Mouse (Mus musculus) midbrain, embryonic 14.5 days (tissue): Measurements from ENCODE around the gene Zkscan5. TPM values are rescaled to one million over a fixed set of nuclear protein-coding genes. Genes with fewer than 3 reads are reported as not detected.
A peak's percentile ranks its signal among the peaks of the same experiment; 100 is the strongest.

ENCODE experiments used
- ATAC-seq: fragments of 200-750 bp; cut with Nextera tagmentation; 2 replicates; pipeline ENCODE4 v1.8.0; 2017; ENCODE audit warnings: moderate number of reproducible peaks, moderate library complexity; ENCODE audit not compliant: low FRiP score, low TSS enrichment
- DNase-seq: peaks from one replicate; pipeline ENCODE4 v3.0.0-alpha.2; 2015
- H3K27ac ChIP-seq: fragments of 300-500 bp; sonication (generic); replicated peaks from 2 replicates; pipeline ENCODE4 v1.5.1; 2014; ENCODE audit warnings: mild to moderate bottlenecking, low read depth, low read length, moderate library complexity
- H3K27me3 ChIP-seq: fragments of 300-500 bp; sonication (generic); 2 replicates; pipeline ENCODE4 v1.6.1; 2014; ENCODE audit warnings: low read length, control low read depth, mixed read lengths; ENCODE audit not compliant: control insufficient read depth, insufficient read depth
- H3K36me3 ChIP-seq: fragments of 300-500 bp; sonication (generic); 2 replicates; pipeline ENCODE4 v1.6.1; 2014; ENCODE audit warnings: low read length, control low read depth; ENCODE audit not compliant: control insufficient read depth, insufficient read depth
- H3K4me1 ChIP-seq: fragments of 300-500 bp; sonication (generic); 2 replicates; pipeline ENCODE4 v1.6.1; 2014; ENCODE audit warnings: mild to moderate bottlenecking, antibody characterized with exemption, low read length, control low read depth; ENCODE audit not compliant: control insufficient read depth, insufficient read depth
- H3K4me2 ChIP-seq: fragments of 300-500 bp; sonication (generic); 2 replicates; pipeline ENCODE4 v1.6.1; 2014; ENCODE audit warnings: mild to moderate bottlenecking, low read length, moderate library complexity
- H3K4me3 ChIP-seq: fragments of 300-500 bp; sonication (generic); replicated peaks from 2 replicates; pipeline ENCODE4 v1.5.1; 2014; ENCODE audit warnings: low read depth, low read length
- H3K9ac ChIP-seq: fragments of 300-500 bp; sonication (generic); replicated peaks from 2 replicates; pipeline ENCODE4 v1.6.1; 2014; ENCODE audit warnings: mild to moderate bottlenecking, low read length, moderate library complexity
- H3K9me3 ChIP-seq: fragments of 300-500 bp; sonication (generic); 2 replicates; pipeline ENCODE4 v1.6.1; 2016; ENCODE audit warnings: low read length, control low read depth, mixed read lengths; ENCODE audit not compliant: control insufficient read depth
- WGBS: fragments of 180-500 bp; shearing (Covaris S2); extraction: QIAGEN DNeasy Blood & Tissue Kit; methylation state at CpG from one replicate; pipeline ENCODE4 v1.1.7; 2014; 5-methylcytosine and 5-hydroxymethylcytosine counted together
- polyA plus RNA-seq: library from polyadenylated mRNA; unstranded; fragments of >200 nt; fragmentation: Nextera tagmentation; extraction: Ambion mirVana; gene quantifications from 2 replicates; pipeline ENCODE4 v1.2.1, GENCODE M21; 2014

Zkscan5 gene
- polyA plus RNA-seq, 1 experiment from 2014 or later: 17.9 TPM

- no peak for ATAC-seq
- no peak overlapping the region for H3K4me2 ChIP-seq
- DNase-seq: peak; percentile 54
- peaks cover 60% of the 10 kb centered on the region for H3K36me3 ChIP-seq
- H3K4me1 ChIP-seq: peaks cover 5% of the 10 kb centered on the region
- H3K27me3 ChIP-seq: no peaks in the 10 kb centered on the region
- no peak overlapping the region for H3K9ac ChIP-seq
- no peaks in the 10 kb centered on the region for H3K9me3 ChIP-seq
- H3K4me3 ChIP-seq: no peak overlapping the region
- H3K27ac ChIP-seq: no peak overlapping the region
Measured at GRCm38 (mm10) chr5:145234636-145235035, 30.3 kb downstream of the Zkscan5 start.

GRCm38 (mm10) chr5:145249520-145249919 lies 45.2 kb downstream of the Zkscan5 start:
- Histone ChIP-seq H3K4me2 (no peak overlapping the region), H3K4me1 (no peaks in the 10 kb centered on the region), H3K9ac (no peak overlapping the region), H3K36me3 (peaks cover 46% of the 10 kb centered on the region), H3K9me3 (no peaks in the 10 kb centered on the region), H3K4me3 (no peak overlapping the region), H3K27ac (no peak overlapping the region), H3K27me3 (no peaks in the 10 kb centered on the region)
- 97% methylated on average over 3 of the region's 3 CpGs for WGBS
- no peak for ATAC-seq
- no peak for DNase-seq

Other genes with a start within 250 kb of the Zkscan5 start
- gene Smurf1, start 238.7 kb upstream of the Zkscan5 start, polyA plus RNA-seq: 42.8 and 44.9 TPM in 2 replicates
- not detected in 2 replicates for gene Gm4871, start 171.8 kb upstream of the Zkscan5 start, polyA plus RNA-seq
- gene 1700018F24Rik, start 161.6 kb upstream of the Zkscan5 start, polyA plus RNA-seq: not detected in 2 replicates
- gene Arpc1a, start 120.7 kb upstream of the Zkscan5 start, polyA plus RNA-seq: 268 and 288 TPM in 2 replicates
- not detected in 2 replicates for gene Kpna7, start 120.5 kb upstream of the Zkscan5 start, polyA plus RNA-seq
- 23.9 and 39.4 TPM in 2 replicates for gene Arpc1b, start 90.3 kb upstream of the Zkscan5 start, polyA plus RNA-seq
- 101 and 121 TPM in 2 replicates for gene Pdap1, start 64.3 kb upstream of the Zkscan5 start, polyA plus RNA-seq
- 196 and 205 TPM in 2 replicates for gene Bud31, start 64.2 kb upstream of the Zkscan5 start, polyA plus RNA-seq
- gene Ptcd1, start 37.5 kb upstream of the Zkscan5 start, polyA plus RNA-seq: 20.2 and 22.3 TPM in 2 replicates
- 29.1 and 35.1 TPM in 2 replicates for gene Cpsf4, start 37.3 kb upstream of the Zkscan5 start, polyA plus RNA-seq
- gene Atp5j2, start 12.5 kb upstream of the Zkscan5 start, polyA plus RNA-seq: 477 and 644 TPM in 2 replicates
- 13.9 and 16.4 TPM in 2 replicates for gene Zkscan14, start 2.7 kb upstream of the Zkscan5 start, polyA plus RNA-seq
- 41.6 and 44.4 TPM in 2 replicates for gene Zfp655, start 27.2 kb downstream of the Zkscan5 start, polyA plus RNA-seq
- 0.84 and 1.0 TPM in 2 replicates for gene Zscan25, start 75.9 kb downstream of the Zkscan5 start, polyA plus RNA-seq
- not detected in 2 replicates for gene Cyp3a57, start 140.7 kb downstream of the Zkscan5 start, polyA plus RNA-seq